Mouse (Mus musculus): Measurements from ENCODE around the gene Creld1. TPM values are rescaled to one million over a fixed set of nuclear protein-coding genes. Genes with fewer than 3 reads are reported as not detected.

Creld1 gene
- total RNA-seq, 2 experiments from 2014 or later: 102 to 119 TPM

Small RNA genes lying within 50 kb of the gene (microRNA-seq; reads per million reads assigned to microRNA genes)
- not detected for gene Gm23365

Other genes starting within 250 kb of the Creld1 start
- gene Mtmr14, start 245.5 kb upstream of the Creld1 start, total RNA-seq (2021): 10 to 100 TPM; 15.3 to 17.4 TPM
- 10 to 100 TPM; 76.4 to 79.5 TPM for gene Cpne9, start 201.0 kb upstream of the Creld1 start, total RNA-seq (2021)
- 10 to 100 TPM; 29.0 to 30.3 TPM for gene Brpf1, start 176.2 kb upstream of the Creld1 start, total RNA-seq (2021)
- 1 to 10 TPM; 6.5 to 7.1 TPM for gene Ogg1, start 156.3 kb upstream of the Creld1 start, total RNA-seq (2021)
- gene Camk1, start 139.3 kb upstream of the Creld1 start, total RNA-seq (2021): 100 to 1,000 TPM; 106 to 123 TPM
- gene Tada3, start 105.4 kb upstream of the Creld1 start, total RNA-seq (2021): 10 to 100 TPM; 52.0 to 55.2 TPM
- 100 to 1,000 TPM; 245 to 295 TPM for gene Arpc4, start 105.2 kb upstream of the Creld1 start, total RNA-seq (2021)
- gene Ttll3, start 94.0 kb upstream of the Creld1 start, total RNA-seq (2021): 10 to 100 TPM in 1 of 2 experiments, 1 to 10 TPM in 1; 9.3 to 14.2 TPM
- gene Rpusd3, start 64.0 kb upstream of the Creld1 start, total RNA-seq (2021): 10 to 100 TPM; 17.1 to 19.0 TPM
- gene Cidec, start 47.5 kb upstream of the Creld1 start, total RNA-seq (2021): not detected
- gene Jagn1, start 40.7 kb upstream of the Creld1 start, total RNA-seq (2021): 10 to 100 TPM; 38.0 to 41.8 TPM
- under 1 TPM; 0.54 to 0.57 TPM for gene Il17re, start 24.8 kb upstream of the Creld1 start, total RNA-seq (2021)
- 1 to 10 TPM; 4.7 to 5.3 TPM for gene Il17rc, start 11.9 kb upstream of the Creld1 start, total RNA-seq (2021)
- 10 to 100 TPM; 59.4 to 59.9 TPM for gene Prrt3, start 18.6 kb downstream of the Creld1 start, total RNA-seq (2021)
- 10 to 100 TPM; 71.7 to 81.1 TPM for gene Emc3, start 48.4 kb downstream of the Creld1 start, total RNA-seq (2021)
- gene Fancd2, start 48.4 kb downstream of the Creld1 start, total RNA-seq (2021): 1 to 10 TPM; 1.5 to 3.3 TPM
- gene Fancd2os, start 117.4 kb downstream of the Creld1 start, total RNA-seq (2021): under 1 TPM in 1 of 2 experiments, not detected in 1; 0.32 TPM
- gene Brk1, start 121.5 kb downstream of the Creld1 start, total RNA-seq (2021): 100 to 1,000 TPM; 218 to 259 TPM
- gene Vhl, start 140.7 kb downstream of the Creld1 start, total RNA-seq (2021): 10 to 100 TPM; 48.1 to 49.8 TPM
- gene Irak2, start 155.2 kb downstream of the Creld1 start, total RNA-seq (2021): 10 to 100 TPM; 21.0 to 24.9 TPM
- gene Tatdn2, start 213.8 kb downstream of the Creld1 start, total RNA-seq (2021): 10 to 100 TPM; 71.2 to 75.5 TPM
- not detected for gene Ghrl, start 236.6 kb downstream of the Creld1 start, total RNA-seq (2021)